In genomic region chr2:130397186-130397985, GRCm38 (mm10) we compare ENCODE assay signal across 8 mouse cellular contexts. TPM values are rescaled to one million over a fixed set of nuclear protein-coding genes. Genes with fewer than 3 reads are reported as not detected.
DNase-seq lines count a peak whose midpoint lies in the region; ATAC-seq lines count a peak whose summit lies in the region.

Cpxm1 (minus strand) TSS chr2:130397574.

- H3K36me3 ChIP-seq in heart, embryonic 13.5 days = peaks cover 23% of the 10 kb centered on the region; the same call in 1 of the 2 replicates
- H3K36me3 ChIP-seq in limb, embryonic 11.5 days (ENCODE audit: control insufficient read depth, insufficient read depth, low read length) = peaks cover 8% of the 10 kb centered on the region; the same call in 1 of the 2 replicates
- H3K36me3 ChIP-seq in neural tube, embryonic 12.5 days = no peaks in the 10 kb centered on the region

- peaks cover 7% of the 10 kb centered on the region for H3K4me1 ChIP-seq in heart, embryonic 13.5 days
- peaks cover 5% of the 10 kb centered on the region; the same call in 1 of the 2 replicates for H3K4me1 ChIP-seq in limb, embryonic 11.5 days (ENCODE audit: control insufficient read depth, insufficient read depth, low read length)
- H3K4me1 ChIP-seq in neural tube, embryonic 12.5 days = peaks cover 15% of the 10 kb centered on the region

- peak within 1 kb of the TSS; percentile 61 for H3K4me3 ChIP-seq in heart, embryonic 13.5 days
- H3K4me3 ChIP-seq in limb, embryonic 11.5 days (ENCODE audit: low read depth, low read length) = peak within 1 kb of the TSS; percentile 69
- H3K4me3 ChIP-seq in neural tube, embryonic 12.5 days = peak within 1 kb of the TSS; percentile 58

- no peaks in the 10 kb centered on the region for H3K9me3 ChIP-seq in heart, embryonic 13.5 days
- H3K9me3 ChIP-seq in limb, embryonic 11.5 days (ENCODE audit: control insufficient read depth, low read length) = no peaks in the 10 kb centered on the region
- no peaks in the 10 kb centered on the region for H3K9me3 ChIP-seq in neural tube, embryonic 12.5 days

- H3K9ac ChIP-seq in heart, embryonic 13.5 days = peak within 1 kb of the TSS; percentile 84
- peak within 1 kb of the TSS; percentile 80 for H3K9ac ChIP-seq in limb, embryonic 11.5 days (ENCODE audit: low read length)
- peak within 1 kb of the TSS; percentile 69 for H3K9ac ChIP-seq in neural tube, embryonic 12.5 days

- WGBS in heart, embryonic 13.5 days = under 1% methylated on average over 47 of the region's 53 CpGs
- WGBS in limb, embryonic 11.5 days = under 1% methylated on average over 42 of the region's 53 CpGs
- WGBS in neural tube, embryonic 12.5 days = 2% methylated on average over 51 of the region's 53 CpGs

- DNase-seq in adrenal gland, postnatal 10 days = peak; percentile 26
- DNase-seq in adrenal gland, adult 2 months = no peak
- peak; percentile 14 for DNase-seq in right cerebral cortex, postnatal 25 days
- DNase-seq in right cerebral cortex, postnatal 36 days (ENCODE audit: low spot score in 2 of 2) = no peak
- DNase-seq in limb, embryonic 11.5 days (ENCODE audit: low spot score) = peak; percentile 86
- DNase-seq in spleen, adult 12 weeks (ENCODE audit: low spot score) = no peak

- peak; percentile 63 for ATAC-seq in heart, embryonic 13.5 days (ENCODE audit: extremely low read depth, insufficient number of reproducible peaks, low FRiP score, low TSS enrichment)
- ATAC-seq in limb, embryonic 11.5 days (ENCODE audit: insufficient number of reproducible peaks, low FRiP score, low TSS enrichment, low read depth) = peak; percentile 88
- ATAC-seq in neural tube, embryonic 12.5 days (ENCODE audit: low FRiP score, low read depth) = peak; percentile 88

- H3K27ac ChIP-seq in heart, embryonic 13.5 days (replicated peaks) = peak within 1 kb of the TSS; percentile 26
- peak within 1 kb of the TSS; percentile 80 for H3K27ac ChIP-seq in limb, embryonic 11.5 days (replicated peaks; ENCODE audit: low read depth, low read length)
- H3K27ac ChIP-seq in neural tube, embryonic 12.5 days = 0 out of 2 replicates have a peak within 1 kb of the TSS, but pooled peaks have one; percentile 17

- peaks cover 16% of the 10 kb centered on the region for H3K27me3 ChIP-seq in heart, embryonic 13.5 days (replicated peaks)
- no peaks in the 10 kb centered on the region for H3K27me3 ChIP-seq in limb, embryonic 11.5 days (ENCODE audit: control insufficient read depth, insufficient read depth, low read length)
- H3K27me3 ChIP-seq in neural tube, embryonic 12.5 days (replicated peaks) = peaks cover 7% of the 10 kb centered on the region; the same call in 1 of the 2 replicates

- H3K4me2 ChIP-seq in heart, embryonic 13.5 days = peak within 1 kb of the TSS; percentile 83
- H3K4me2 ChIP-seq in limb, embryonic 11.5 days (ENCODE audit: low read depth, severe bottlenecking) = peak within 1 kb of the TSS; percentile 65
- peak within 1 kb of the TSS; percentile 96 for H3K4me2 ChIP-seq in neural tube, embryonic 12.5 days (replicated peaks)

RNA-seq across cellular contexts. Expression of gene Cpxm1, which starts in this region (rescaled TPM):
- 10 to 100 TPM; 15.8 to 16.8 TPM for total RNA-seq in adrenal gland, postnatal 10 days (2021)
- 1 to 10 TPM; 5.0 to 7.7 TPM for total RNA-seq in adrenal gland, adult 2 months (2021)
- polyA plus RNA-seq in adrenal gland, adult 2 months (2012; rRNA removed) = 8.8 and 10.5 TPM in 2 replicates
- 34.6 and 40.6 TPM in 2 replicates for polyA plus RNA-seq in heart, embryonic 13.5 days (2015; fragmentation: Nextera tagmentation; extraction: Ambion mirVana)
- 62.3 and 64.2 TPM in 2 replicates for polyA plus RNA-seq in limb, embryonic 11.5 days (2014; fragmentation: Nextera tagmentation; extraction: Ambion mirVana)
- polyA plus RNA-seq in neural tube, embryonic 12.5 days (2016; fragmentation: Nextera tagmentation; extraction: Ambion mirVana) = 32.2 and 34.3 TPM in 2 replicates

Comparison
In these comparisons a context has a peak if more than half of its experiments do, and no peak if none do; other contexts are left out.
1. DNase-seq: peak in adrenal gland, postnatal 10 days (single experiment), right cerebral cortex, postnatal 25 days (single experiment) and limb, embryonic 11.5 days (single experiment); none in adrenal gland, adult 2 months (single experiment), right cerebral cortex, postnatal 36 days (0 of 2) and spleen, adult 12 weeks (single experiment).
2. H3K27ac ChIP-seq: peak in every context shown above with its lines; median percentile 80 in limb, embryonic 11.5 days; 26 in heart, embryonic 13.5 days; 17 in neural tube, embryonic 12.5 days.
3. Peak in every context shown above with its lines, with median percentiles within 50 percentile points of each other: ATAC-seq, H3K4me2 ChIP-seq, H3K4me3 ChIP-seq and H3K9ac ChIP-seq.